Mouse (Mus musculus): ENCODE measurements around the gene Rcbtb2. TPM values are rescaled to one million over a fixed set of nuclear protein-coding genes. Genes with fewer than 3 reads are reported as not detected.
"Not testable (repeated sequence)": the region's sequence is repeated elsewhere in the genome, so short reads cannot be mapped to it uniquely, and the experiment has no call there.

The Rcbtb2 gene
- 155 and 160 TPM in 2 replicates for polyA plus RNA-seq (2016; fragmentation: Nextera tagmentation; extraction: Ambion mirVana)

DNA sequence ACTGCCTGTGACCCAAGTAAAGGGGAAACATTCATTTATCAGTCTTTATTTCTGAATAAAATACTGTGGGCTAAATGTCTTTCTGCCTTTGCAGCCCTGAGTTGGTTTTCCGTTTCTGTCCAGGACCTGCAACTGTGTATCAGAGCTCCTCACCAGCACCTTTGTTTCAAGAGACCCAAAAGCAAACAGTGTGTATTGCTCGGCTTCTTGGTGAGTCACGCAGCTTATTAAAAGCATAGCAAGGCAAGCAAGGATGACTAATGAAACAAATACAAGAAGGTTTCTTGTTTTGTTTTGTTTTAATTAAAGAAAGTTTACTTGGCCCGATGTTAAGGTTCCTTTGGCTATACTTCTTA, at the start of gene Rcbtb2:
TSS of gene Rcbtb2 (plus strand) at position 115 of the 356 bp plus-strand sequence.
- WGBS = 42% methylated on average over 4 of the region's 4 CpGs

DNA sequence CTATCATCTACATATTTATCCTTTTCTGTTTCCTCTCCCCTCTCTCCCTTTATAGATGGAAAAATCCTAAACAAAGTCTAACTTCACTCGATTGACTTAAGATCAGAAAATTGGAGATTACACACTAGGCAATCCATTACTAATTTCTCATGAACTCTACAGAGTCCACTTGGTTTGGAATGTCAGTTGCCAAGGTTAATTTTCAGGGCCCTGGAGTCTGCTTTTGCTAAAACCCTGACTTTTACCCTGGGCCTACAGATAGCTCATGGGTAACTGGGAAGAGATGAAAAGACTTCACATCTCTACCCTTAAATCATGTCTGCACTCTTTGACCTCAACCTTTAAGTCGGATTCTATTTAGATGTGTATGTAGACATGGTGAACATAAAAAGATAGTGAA, 39.3 kb upstream of the Rcbtb2 start:
- no peaks in the 10 kb centered on the region for H3K9me3 ChIP-seq
- H3K4me3 ChIP-seq = no peak overlapping the region
- no peak overlapping the region for H3K4me2 ChIP-seq (replicated peaks)
- WGBS = 88% methylated on average over 2 of the region's 2 CpGs
- no peak overlapping the region for H3K27ac ChIP-seq
- no peak for ATAC-seq (ENCODE audit: insufficient number of reproducible peaks, insufficient read depth, low FRiP score, low TSS enrichment)
- H3K27me3 ChIP-seq = no peaks in the 10 kb centered on the region
- no peaks in the 10 kb centered on the region for H3K4me1 ChIP-seq
- no peak overlapping the region for H3K9ac ChIP-seq
- H3K36me3 ChIP-seq = no peaks in the 10 kb centered on the region

More for the DNA sequence above, at the start of gene Rcbtb2:
- Histone ChIP-seq H3K36me3 (no peaks in the 10 kb centered on the region), H3K9me3 (no peaks in the 10 kb centered on the region), H3K4me3 (no peak within 1 kb of the TSS), H3K27ac (no peak within 1 kb of the TSS), H3K27me3 (no peaks in the 10 kb centered on the region), H3K4me2 (replicated peaks) (no peak within 1 kb of the TSS), H3K4me1 (peaks cover 14% of the 10 kb centered on the region; the same call in 1 of the 2 replicates), H3K9ac (no peak within 1 kb of the TSS)
- ATAC-seq (ENCODE audit: insufficient number of reproducible peaks, insufficient read depth, low FRiP score, low TSS enrichment) = no peak

DNA sequence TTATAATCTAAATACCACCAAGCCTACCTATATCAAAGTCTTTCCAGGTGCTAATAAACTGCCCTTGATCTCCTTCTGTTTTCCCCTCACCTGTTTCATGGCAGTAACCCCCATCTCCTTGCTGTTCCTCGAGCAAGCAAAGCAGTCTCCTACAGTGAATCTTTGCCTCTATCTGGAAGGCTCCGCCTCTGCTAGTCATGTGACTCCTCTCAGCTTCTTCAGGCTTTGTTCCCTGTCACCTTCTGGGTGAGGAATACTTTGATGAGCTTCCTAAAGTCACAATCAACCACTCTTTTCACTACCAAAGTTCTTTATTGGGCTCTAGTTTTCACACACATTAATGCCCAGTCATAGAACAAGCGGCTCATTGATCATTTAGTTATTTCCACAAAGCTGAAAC, 36.4 kb upstream of the Rcbtb2 start:
- ATAC-seq (ENCODE audit: insufficient number of reproducible peaks, insufficient read depth, low FRiP score, low TSS enrichment) = no peak

DNA sequence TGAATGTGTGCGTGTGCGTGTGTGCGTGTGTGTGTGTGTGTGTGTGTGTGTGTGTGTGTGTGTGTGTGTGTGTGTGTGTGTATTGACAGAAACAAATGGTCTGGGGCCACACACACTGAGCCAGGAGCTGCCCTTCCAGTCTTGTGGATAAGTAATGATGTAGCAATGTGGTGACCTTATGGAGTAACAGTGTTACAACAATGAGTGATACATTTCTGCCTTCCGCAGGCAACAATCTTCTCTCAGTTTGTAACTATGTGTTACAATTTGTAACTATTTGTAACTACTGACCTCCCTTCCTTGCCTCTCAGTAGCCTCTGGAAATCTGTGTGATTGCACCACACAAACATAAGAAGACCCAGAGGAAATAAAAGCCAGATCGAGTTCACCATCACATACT, 35.6 kb upstream of the Rcbtb2 start:
- no peak overlapping the region for H3K4me3 ChIP-seq
- H3K9me3 ChIP-seq = no peaks in the 10 kb centered on the region
- 87% methylated on average over 5 of the region's 5 CpGs for WGBS
- H3K4me1 ChIP-seq = no peaks in the 10 kb centered on the region
- ATAC-seq (ENCODE audit: insufficient number of reproducible peaks, insufficient read depth, low FRiP score, low TSS enrichment) = no peak
- H3K27ac ChIP-seq = no peak overlapping the region
- no peak overlapping the region for H3K9ac ChIP-seq
- no peaks in the 10 kb centered on the region for H3K27me3 ChIP-seq
- no peak overlapping the region for H3K4me2 ChIP-seq (replicated peaks)
- H3K36me3 ChIP-seq = no peaks in the 10 kb centered on the region

More for the DNA sequence above, 36.4 kb upstream of the Rcbtb2 start:
- no peaks in the 10 kb centered on the region for H3K4me1 ChIP-seq
- WGBS = 69% methylated on average over 3 of the region's 3 CpGs
- no peaks in the 10 kb centered on the region for H3K36me3 ChIP-seq
- no peak overlapping the region for H3K9ac ChIP-seq
- H3K9me3 ChIP-seq = no peaks in the 10 kb centered on the region
- no peak overlapping the region for H3K4me3 ChIP-seq
- H3K27ac ChIP-seq = no peak overlapping the region
- H3K4me2 ChIP-seq (replicated peaks) = no peak overlapping the region
- H3K27me3 ChIP-seq = no peaks in the 10 kb centered on the region

DNA sequence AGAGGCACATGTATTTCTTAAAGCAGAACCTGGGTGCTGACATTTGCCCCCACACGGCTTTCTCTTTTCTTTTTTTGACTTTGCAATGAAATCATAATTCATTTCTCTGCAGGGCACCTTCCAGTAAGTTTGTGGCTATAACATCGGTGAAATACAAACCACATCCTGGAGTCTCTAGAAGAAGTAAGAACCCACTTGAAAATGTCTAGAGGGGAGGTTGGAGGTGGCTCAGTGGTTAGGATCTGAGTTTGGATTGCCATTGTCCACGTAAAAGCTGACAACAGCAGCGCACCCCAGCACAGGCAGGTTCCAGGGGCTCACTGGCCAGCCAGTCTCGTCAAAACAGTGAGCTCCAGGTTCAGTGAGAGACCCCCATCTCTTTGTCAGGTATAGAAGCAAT, 35.1 kb upstream of the Rcbtb2 start:
- Histone ChIP-seq H3K27ac (no peak overlapping the region), H3K36me3 (no peaks in the 10 kb centered on the region), H3K4me1 (no peaks in the 10 kb centered on the region), H3K9me3 (no peaks in the 10 kb centered on the region), H3K9ac (no peak overlapping the region), H3K27me3 (no peaks in the 10 kb centered on the region), H3K4me3 (no peak overlapping the region), H3K4me2 (replicated peaks) (no peak overlapping the region)
- 84% methylated on average over 5 of the region's 5 CpGs for WGBS
- no peak for ATAC-seq (ENCODE audit: insufficient number of reproducible peaks, insufficient read depth, low FRiP score, low TSS enrichment)

DNA sequence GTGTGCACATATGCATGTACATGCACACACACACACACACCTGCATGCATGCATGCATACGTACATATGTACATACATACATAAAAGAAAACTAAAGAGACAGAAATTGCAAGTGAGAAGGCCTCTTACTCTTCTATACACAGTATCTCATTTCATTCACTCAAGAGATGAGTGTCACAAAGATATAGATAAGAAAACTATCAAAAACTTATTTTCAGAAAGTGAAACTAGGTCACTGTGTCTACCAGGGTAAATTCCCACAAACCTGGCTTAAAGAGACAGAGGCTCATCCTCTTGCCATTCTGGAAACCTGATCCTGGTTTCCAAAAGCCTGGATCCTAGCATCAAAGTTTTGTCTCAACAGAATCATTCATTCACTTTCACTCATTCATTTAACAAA, 34.6 kb upstream of the Rcbtb2 start:
- Histone ChIP-seq H3K9me3 (no peaks in the 10 kb centered on the region), H3K27ac (no peak overlapping the region), H3K4me1 (no peaks in the 10 kb centered on the region), H3K36me3 (no peaks in the 10 kb centered on the region), H3K27me3 (no peaks in the 10 kb centered on the region), H3K4me2 (replicated peaks) (no peak overlapping the region), H3K4me3 (no peak overlapping the region), H3K9ac (no peak overlapping the region)
- ATAC-seq (ENCODE audit: insufficient number of reproducible peaks, insufficient read depth, low FRiP score, low TSS enrichment) = no peak
- WGBS = 88% methylated on average over 1 of the region's 1 CpGs

DNA sequence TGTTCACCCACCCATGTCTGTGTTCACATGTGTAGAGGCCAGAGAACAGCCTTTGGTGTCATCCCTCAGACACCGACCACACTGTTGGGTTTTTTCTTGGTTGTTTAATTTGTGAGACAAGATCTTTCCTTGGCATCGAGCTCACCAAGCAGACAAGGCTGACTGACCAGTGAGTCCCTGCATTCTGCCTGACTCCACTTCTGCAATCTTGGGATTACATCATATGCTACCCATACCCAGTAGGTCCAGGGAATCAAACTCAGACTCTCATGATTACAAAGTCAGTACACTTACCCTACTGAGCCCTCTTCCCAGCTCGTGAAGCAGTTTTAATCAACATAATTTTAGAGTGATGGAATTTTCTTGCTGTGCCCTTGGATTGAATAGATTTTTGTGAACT, 30.0 kb upstream of the Rcbtb2 start:
- H3K27ac ChIP-seq = no peak overlapping the region
- WGBS = 80% methylated on average over 3 of the region's 3 CpGs
- no peak overlapping the region for H3K9ac ChIP-seq
- no peak overlapping the region for H3K4me3 ChIP-seq
- H3K27me3 ChIP-seq = no peaks in the 10 kb centered on the region
- no peaks in the 10 kb centered on the region for H3K9me3 ChIP-seq
- no peak for ATAC-seq (ENCODE audit: insufficient number of reproducible peaks, insufficient read depth, low FRiP score, low TSS enrichment)
- no peak overlapping the region for H3K4me2 ChIP-seq (replicated peaks)
- H3K4me1 ChIP-seq = no peaks in the 10 kb centered on the region
- H3K36me3 ChIP-seq = no peaks in the 10 kb centered on the region

DNA sequence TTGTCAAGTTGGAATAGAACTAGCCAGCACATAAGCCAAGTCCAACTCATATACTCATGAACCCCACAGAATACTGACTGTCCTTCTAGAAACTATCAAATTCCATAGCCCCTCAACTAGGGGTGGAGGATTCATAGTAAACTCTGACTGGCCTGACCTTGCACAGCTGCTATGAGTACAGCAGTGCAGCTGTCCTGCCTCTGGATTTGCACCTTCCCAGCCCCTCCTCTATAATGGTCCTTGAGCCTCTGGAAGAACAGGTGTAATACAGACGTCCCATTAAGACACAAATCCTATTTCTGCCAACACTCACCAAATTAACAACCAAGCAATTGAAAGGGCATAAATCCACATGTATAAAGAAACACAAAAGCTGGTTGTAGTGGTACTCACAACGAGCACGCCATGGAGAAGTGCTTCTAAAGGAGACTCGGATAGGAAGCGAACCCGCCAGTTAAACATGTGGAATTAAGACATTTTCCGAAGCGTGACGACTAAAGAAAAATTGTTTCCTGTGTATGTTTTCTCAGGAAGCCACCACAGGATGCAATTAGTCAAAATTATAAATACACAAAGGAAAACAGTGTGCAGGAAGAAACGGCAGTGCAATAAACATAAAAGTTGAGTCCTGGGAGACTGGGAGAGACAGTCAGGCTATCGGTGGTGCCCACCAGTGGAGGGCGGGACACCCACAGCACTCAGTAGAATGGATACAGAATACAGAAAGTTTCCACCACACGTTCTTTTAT, 27.9 kb upstream of the Rcbtb2 start:
- H3K4me3 ChIP-seq = no peak overlapping the region
- no peak overlapping the region for H3K4me2 ChIP-seq (replicated peaks)
- no peak for ATAC-seq (ENCODE audit: insufficient number of reproducible peaks, insufficient read depth, low FRiP score, low TSS enrichment)
- no peaks in the 10 kb centered on the region for H3K4me1 ChIP-seq
- H3K9ac ChIP-seq = no peak overlapping the region
- WGBS = 60% methylated on average over 13 of the region's 13 CpGs
- H3K27me3 ChIP-seq = no peaks in the 10 kb centered on the region; the same call in 1 of the 2 replicates
- no peaks in the 10 kb centered on the region for H3K9me3 ChIP-seq
- no peaks in the 10 kb centered on the region for H3K36me3 ChIP-seq
- no peak overlapping the region for H3K27ac ChIP-seq

DNA sequence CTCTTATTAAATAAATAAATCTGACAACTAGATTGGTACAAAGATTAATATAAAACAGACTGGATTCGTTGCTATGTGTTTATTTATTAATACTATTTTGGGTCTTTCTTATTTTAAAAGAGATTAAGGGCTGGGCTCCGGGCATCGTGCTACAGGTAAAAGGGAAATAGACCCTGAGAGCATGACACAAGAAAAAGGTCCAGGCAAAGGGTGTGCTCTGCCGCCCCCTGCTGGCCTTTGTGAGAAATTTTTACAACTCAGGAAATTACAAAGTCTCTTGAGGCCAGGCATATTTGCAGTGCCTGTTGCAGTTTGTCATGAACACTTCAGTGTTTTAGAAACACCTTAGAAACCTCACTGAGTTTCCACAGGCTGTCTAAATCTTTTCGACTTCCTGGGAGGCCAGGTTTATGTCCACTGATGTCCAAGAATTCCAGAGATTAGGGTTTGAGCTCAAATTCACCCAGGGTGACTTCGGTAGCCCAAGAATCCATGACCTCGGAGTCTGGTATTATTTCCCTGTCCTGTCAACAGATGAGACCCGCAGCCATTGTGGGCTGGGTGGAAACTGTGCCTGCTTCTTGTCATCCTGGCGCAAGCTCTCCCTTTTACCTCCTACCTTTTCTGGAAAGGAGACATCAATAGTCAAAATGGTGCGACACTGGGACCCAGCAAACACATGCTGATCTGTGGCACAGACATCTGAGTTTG, 24.0 kb upstream of the Rcbtb2 start:
- H3K9ac ChIP-seq = no peak overlapping the region
- 42% methylated on average over 10 of the region's 10 CpGs for WGBS
- no peak overlapping the region for H3K27ac ChIP-seq
- H3K9me3 ChIP-seq = no peaks in the 10 kb centered on the region
- no peak for ATAC-seq (ENCODE audit: insufficient number of reproducible peaks, insufficient read depth, low FRiP score, low TSS enrichment)
- H3K36me3 ChIP-seq = no peaks in the 10 kb centered on the region
- peaks cover 6% of the 10 kb centered on the region; the same call in 1 of the 2 replicates for H3K27me3 ChIP-seq
- no peak overlapping the region for H3K4me2 ChIP-seq (replicated peaks)
- H3K4me1 ChIP-seq = no peaks in the 10 kb centered on the region
- H3K4me3 ChIP-seq = no peak overlapping the region

DNA sequence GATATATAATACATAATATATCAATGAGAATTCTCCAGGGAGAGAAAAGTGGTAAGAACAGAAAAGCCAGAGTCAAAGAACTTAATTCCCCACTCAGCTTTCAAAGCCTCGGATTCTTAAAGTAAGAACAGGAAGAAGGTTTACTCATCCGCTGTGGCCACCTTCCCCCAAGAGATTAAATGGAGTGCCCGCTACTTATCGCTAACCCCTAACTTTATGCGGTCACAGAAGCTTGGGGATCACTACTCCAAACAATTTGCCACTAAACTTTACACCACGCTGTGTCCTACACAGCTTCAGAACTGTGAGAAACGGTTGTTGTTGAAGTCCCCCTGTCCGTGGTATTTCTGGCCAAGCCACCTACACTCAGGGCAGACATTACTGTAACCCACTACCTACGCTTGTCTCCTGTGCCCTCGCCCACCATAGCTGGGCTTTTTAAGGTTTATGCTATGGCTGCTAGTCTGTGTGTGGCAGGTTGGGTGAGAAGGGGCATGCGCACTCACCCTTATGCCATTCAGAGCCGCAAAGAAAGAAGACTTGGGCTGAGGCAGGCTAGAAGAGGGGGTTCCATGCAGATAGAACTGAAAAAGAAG, 20.5 kb upstream of the Rcbtb2 start:
- H3K9me3 ChIP-seq = no peaks in the 10 kb centered on the region
- H3K27ac ChIP-seq = no peak overlapping the region
- no peak overlapping the region for H3K4me3 ChIP-seq
- H3K36me3 ChIP-seq = no peaks in the 10 kb centered on the region
- no peak overlapping the region for H3K9ac ChIP-seq
- WGBS = 66% methylated on average over 12 of the region's 12 CpGs
- no peak for ATAC-seq (ENCODE audit: insufficient number of reproducible peaks, insufficient read depth, low FRiP score, low TSS enrichment)
- H3K4me2 ChIP-seq (replicated peaks) = no peak overlapping the region
- H3K4me1 ChIP-seq = no peaks in the 10 kb centered on the region
- H3K27me3 ChIP-seq = peaks cover 6% of the 10 kb centered on the region; the same call in 1 of the 2 replicates

DNA sequence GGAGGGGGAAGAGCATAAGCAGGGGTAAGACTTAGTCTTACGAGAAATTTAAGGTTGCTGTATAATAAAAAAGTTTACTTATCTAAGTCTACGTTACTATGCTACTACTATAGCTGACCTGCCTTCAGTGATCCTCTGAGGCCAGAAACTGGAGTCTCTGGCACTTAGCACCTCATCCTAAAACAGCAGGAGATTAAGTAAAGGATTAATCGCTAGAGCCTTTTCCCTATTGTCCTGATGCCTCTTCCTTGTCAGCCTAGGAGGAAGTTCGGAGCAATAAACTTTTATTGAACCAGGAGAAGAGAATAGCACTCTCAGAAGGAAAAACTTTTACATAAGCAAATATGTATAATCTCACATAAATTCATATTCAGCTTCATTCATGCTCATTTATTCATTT, 19.9 kb upstream of the Rcbtb2 start:
- not testable (repeated sequence) for H3K4me2 ChIP-seq (replicated peaks); H3K4me1 ChIP-seq; H3K27me3 ChIP-seq; H3K36me3 ChIP-seq; H3K27ac ChIP-seq; H3K9ac ChIP-seq; ATAC-seq (ENCODE audit: insufficient number of reproducible peaks, insufficient read depth, low FRiP score, low TSS enrichment); H3K4me3 ChIP-seq; H3K9me3 ChIP-seq
- 38% methylated on average over 4 of the region's 4 CpGs for WGBS

DNA sequence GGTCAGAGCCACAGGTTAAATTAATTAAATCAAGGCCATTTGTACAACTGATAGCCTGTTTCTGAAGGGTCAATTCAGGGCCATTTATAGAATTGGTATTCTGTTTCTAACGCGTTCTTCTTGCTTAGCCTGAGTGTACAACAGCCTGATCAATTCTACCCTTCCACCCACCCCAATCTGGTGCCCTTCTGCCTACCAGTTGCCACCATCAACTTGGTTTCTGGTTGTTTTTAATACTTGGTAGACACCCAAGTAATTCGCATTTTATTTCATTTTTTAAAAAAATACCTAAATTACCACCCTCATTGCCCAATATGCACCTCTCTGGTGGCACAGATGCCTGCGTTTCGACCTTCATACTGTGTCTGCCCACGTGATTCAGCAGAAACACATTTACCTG, 17.9 kb upstream of the Rcbtb2 start:
- H3K9me3 ChIP-seq = no peaks in the 10 kb centered on the region
- H3K9ac ChIP-seq = no peak overlapping the region
- H3K36me3 ChIP-seq = no peaks in the 10 kb centered on the region
- no peak for ATAC-seq (ENCODE audit: insufficient number of reproducible peaks, insufficient read depth, low FRiP score, low TSS enrichment)
- H3K4me3 ChIP-seq = no peak overlapping the region
- H3K27me3 ChIP-seq = peaks cover 6% of the 10 kb centered on the region; the same call in 1 of the 2 replicates
- H3K27ac ChIP-seq = no peak overlapping the region
- H3K4me2 ChIP-seq (replicated peaks) = no peak overlapping the region
- WGBS = 70% methylated on average over 6 of the region's 6 CpGs
- H3K4me1 ChIP-seq = no peaks in the 10 kb centered on the region

Data from embryonic facial prominence, embryonic 12.5 days (tissue).